Mouse (Mus musculus) embryo, embryonic 10.5 days (tissue): Measurements from ENCODE around the gene Gatad2a.

ENCODE experiments used
- DNase-seq: peaks from one replicate; pipeline ENCODE4 v3.0.0-alpha.2; 2015; ENCODE audit warnings: low spot score

The Gatad2a gene

GRCm38 (mm10) chr8:69937466-69937865, 58.7 kb downstream of the Gatad2a start:
- DNase-seq, result no peak

DNA sequence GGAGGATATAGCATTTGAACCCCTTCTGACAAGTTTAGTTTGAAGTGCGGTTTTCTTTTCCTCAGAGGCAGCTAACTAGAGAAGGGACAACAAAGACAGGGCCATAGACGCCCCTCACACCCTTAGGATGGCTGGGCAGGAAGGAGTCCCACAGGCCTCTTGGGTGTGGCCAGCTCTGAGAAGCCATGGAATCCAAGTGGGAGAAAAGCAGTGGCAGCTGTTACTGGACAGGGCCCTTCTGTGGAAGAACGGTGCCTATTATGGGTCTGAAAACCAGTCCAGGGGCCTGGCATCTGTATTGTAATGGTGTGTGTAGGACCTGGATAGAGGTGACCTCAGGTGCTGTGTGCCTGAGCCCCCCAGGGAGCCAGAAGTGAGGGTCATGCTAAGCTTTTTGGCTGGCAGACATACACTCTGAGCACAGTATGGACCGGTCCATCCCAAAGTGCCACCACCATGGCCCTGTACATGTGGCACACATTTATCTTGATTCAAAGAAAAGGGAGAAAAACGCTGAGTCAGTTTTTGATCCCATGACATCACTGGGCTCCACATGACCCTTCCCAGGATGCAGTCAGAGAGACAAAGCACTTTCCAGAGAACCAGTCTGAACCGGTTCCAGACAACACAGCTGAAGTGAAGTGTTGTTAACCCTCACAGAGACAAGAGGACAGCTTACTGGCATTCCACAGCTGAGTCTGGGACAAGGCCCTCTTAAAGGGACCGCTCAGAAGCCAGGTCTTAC, 60.0 kb downstream of the Gatad2a start:
- DNase-seq, result peak; percentile 76

DNA sequence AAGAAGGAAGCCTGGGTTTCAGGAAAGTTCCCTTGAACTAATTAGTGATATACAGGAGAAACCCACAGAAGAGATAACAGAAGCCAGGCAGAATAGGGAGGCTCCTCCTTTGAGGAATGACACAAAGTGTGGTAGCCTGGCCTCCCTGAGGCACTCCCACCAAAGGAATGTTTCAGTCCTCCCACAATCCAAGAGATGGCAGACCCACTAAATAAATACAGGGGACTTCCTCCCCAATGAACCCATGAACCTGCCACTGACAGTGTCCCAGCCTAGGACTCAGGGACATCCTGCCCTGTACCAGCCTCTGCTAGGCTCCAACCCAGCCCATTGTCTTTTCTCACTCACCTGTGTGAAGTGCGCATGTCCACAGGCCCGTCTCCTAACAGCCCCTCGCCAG, 60.8 kb downstream of the Gatad2a start:
- DNase-seq, result no peak

DNA sequence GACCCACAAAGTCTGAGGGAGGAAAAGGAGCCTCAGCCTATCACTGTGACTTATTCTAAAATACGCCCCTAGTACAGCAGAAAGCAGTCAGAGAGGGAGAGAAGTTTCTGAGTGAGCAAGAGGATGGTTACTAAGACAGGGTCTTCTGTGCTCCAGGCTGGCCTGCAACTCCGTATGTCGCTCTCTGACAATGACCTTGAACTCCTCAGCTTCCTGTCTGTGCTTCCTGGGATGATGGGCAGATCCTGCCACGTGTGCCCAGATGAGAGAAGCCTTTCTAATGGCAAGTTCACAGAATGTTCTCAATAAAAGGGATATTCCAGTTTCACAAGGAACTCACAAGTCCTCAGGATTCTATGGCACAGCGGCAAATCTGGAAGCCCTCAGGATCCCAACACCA, 61.6 kb downstream of the Gatad2a start:
- no peak for DNase-seq

GRCm38 (mm10) chr8:69933811-69934210, 62.4 kb downstream of the Gatad2a start:
- no peak for DNase-seq

DNA sequence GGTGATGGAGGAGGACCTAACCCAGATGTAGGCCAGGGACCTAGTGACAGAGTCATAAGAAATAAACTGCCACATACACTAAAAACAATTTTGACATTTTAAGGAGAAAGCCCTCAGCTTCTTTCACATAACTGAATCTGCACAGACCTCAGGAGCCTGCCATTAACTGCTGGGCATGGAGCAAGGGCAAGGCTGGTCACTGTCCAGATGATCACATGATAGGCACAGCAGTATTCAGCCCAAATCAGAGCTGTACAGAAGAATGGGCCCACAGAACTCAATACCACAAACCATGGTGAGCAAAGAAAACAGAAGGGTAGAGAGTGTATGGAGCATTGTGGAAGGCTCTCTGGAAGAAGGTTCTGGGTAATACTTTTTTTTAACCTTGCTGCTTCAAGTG, 69.3 kb downstream of the Gatad2a start:
- DNase-seq, result no peak

GRCm38 (mm10) chr8:69923986-69924385, 72.2 kb downstream of the Gatad2a start:
- no peak for DNase-seq

GRCm38 (mm10) chr8:69921141-69921540, 75.0 kb downstream of the Gatad2a start:
- DNase-seq, result no peak

GRCm38 (mm10) chr8:69919876-69920662, 76.1 kb downstream of the Gatad2a start:
- peak; percentile 88 for DNase-seq

- DNase-seq, result peak; percentile 90
Measured at GRCm38 (mm10) chr8:69919010-69919409, 77.2 kb downstream of the Gatad2a start.

DNA sequence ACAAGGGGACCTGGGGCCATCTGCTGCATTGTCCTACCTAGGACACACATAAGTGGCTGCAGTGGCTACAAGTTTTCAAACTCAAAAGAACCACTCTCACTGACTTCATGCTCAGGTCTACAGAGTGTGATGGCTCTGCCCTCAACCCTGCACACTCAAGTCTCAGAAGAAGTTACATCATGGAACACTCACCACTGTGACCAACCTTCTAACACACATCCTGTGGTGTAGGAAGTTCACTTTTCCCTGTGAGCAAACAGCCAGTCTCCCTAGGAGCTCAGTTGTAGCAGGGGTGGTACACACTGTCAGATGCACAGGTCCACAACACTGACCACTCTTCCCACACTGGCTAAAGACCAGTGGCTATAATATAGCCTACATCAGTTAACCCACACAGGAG, 77.7 kb downstream of the Gatad2a start:
- no peak for DNase-seq

- DNase-seq, result peak; percentile 49
Measured at GRCm38 (mm10) chr8:69915748-69916147, 80.4 kb downstream of the Gatad2a start.

DNA sequence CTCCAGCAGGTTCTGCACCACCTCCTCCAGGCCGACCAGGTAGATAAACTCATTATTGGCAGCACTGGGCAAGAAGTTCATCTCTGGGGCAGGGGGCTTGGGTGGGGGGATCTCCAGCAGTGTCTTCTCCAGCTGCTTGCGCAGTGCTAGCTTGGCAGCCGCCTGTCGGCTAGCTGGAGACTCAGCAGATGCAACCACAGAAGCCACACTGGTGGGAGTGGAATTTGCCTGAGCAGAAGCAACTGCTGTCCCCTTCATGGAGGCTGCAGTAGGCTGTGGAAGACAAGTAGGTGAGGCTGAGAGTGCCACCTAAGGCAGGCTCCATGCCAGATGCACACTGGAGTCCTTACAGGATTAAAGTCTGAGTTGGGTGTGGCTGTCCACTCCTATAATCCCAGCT, 81.7 kb downstream of the Gatad2a start:
- DNase-seq, result no peak

DNA sequence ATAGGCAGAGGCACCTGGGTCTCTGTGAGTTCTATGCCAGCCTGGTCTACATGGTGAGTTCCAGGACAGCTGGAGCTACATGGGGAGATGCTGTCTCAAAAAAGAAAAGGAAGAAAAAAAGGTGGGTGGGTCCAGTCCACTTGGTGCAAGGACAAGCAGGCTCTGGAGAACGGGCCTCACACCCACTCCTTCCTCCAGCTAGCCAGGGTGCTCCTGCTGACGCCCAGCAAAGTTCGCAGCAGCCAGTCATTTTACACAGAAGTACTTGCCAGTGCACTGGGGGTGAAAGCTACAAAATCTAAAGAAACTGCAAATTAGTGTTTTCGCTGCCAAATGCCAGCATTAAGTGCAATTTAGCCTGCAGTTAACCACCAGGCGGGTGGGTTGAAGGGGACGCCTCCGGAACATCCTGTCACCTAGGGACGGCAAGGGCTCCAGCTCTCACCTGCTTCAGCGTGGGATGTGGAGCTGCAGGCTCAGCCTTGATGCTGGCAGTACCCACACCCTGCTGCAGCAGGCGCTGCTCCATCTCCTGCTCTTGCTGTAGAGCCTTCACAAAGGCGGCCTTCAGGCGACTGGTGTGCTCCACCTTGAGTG, 83.6 kb downstream of the Gatad2a start:
- DNase-seq, result no peak

DNA sequence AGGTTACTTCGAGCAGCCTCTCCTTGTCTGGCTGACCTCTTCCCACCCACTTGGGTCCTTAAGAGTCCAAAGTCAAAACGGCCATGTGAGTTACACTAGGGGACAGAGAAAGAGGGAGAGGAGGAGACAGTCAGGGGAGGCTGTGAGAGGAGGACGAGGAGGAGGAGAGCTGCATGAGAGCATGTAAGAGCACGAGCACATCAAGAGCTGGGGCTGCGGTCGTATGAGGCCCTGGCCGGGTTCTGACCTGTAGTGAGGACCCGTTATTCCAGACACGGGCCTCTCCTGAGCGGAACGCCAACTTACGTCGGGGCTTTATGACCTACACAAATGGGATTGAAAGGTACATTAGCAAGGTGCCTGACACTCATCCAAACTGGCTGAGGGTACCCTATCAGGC, 84.3 kb downstream of the Gatad2a start:
- no peak for DNase-seq

GRCm38 (mm10) chr8:69907106-69907505, 89.1 kb downstream of the Gatad2a start:
- DNase-seq, result no peak

DNA sequence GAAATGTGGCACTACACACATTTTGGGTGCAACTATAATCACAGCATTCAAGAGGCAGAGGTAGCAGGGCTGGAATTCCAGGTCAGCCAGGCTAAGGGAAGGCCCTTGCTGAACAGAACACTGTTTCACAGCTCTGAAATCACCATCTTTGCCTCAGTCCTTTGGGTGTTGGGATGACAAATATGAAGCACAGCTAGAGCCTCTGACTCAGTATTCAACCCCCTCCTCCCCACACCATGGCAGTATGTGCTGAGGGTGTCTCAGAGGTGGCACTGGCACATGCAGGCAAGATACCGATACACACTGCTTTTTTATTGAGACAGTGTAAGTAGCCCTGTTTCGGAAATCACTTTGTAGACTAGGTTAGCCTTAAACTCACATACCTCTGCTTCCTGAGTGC, 89.9 kb downstream of the Gatad2a start:
- no peak for DNase-seq

- no peak for DNase-seq
Measured at GRCm38 (mm10) chr8:69904096-69904495, 92.1 kb downstream of the Gatad2a start.

- peak; percentile 100 for DNase-seq
Measured at GRCm38 (mm10) chr8:69903063-69903542, 93.1 kb downstream of the Gatad2a start.

DNA sequence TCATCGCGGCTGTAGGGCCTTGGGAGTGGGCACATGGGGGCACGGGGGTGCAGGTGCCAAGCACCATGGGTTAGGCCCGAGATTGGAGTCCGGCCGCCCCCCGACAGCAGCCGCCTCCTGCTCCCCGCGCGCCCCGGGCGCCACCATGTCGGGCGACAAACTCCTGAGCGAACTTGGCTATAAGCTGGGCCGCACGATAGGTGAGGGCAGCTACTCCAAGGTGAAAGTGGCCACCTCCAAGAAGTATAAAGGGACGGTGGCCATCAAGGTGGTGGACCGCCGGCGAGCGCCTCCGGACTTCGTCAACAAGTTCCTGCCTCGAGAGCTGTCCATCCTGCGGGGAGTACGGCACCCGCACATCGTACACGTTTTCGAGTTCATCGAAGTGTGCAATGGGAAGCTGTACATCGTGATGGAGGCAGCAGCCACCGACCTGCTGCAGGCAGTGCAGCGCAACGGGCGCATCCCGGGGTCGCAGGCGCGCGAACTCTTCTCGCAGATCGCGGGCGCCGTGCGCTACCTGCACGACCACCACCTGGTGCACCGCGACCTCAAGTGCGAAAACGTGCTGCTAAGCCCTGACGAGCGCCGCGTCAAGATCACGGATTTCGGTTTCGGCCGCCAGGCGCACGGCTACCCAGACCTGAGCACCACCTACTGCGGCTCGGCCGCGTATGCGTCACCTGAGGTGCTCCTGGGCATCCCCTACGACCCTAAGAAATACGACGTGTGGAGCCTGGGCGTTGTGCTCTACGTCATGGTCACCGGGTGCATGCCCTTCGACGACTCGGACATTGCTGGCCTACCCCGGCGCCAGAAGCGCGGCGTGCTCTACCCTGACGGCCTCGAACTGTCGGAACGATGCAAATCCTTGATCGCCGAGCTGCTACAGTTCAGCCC, 93.8 kb downstream of the Gatad2a start, which contains the start of the genes Tssk6, Ndufa13 and Yjefn3:
Gene Tssk6, plus strand, starts transcription at position 22 of the 900 bp plus-strand sequence.
Gene Ndufa13, minus strand, starts transcription at position 396 of the 900 bp plus-strand sequence.
Gene Yjefn3, minus strand, starts transcription at position 550 of the 900 bp plus-strand sequence.
- DNase-seq, result no peak

DNA sequence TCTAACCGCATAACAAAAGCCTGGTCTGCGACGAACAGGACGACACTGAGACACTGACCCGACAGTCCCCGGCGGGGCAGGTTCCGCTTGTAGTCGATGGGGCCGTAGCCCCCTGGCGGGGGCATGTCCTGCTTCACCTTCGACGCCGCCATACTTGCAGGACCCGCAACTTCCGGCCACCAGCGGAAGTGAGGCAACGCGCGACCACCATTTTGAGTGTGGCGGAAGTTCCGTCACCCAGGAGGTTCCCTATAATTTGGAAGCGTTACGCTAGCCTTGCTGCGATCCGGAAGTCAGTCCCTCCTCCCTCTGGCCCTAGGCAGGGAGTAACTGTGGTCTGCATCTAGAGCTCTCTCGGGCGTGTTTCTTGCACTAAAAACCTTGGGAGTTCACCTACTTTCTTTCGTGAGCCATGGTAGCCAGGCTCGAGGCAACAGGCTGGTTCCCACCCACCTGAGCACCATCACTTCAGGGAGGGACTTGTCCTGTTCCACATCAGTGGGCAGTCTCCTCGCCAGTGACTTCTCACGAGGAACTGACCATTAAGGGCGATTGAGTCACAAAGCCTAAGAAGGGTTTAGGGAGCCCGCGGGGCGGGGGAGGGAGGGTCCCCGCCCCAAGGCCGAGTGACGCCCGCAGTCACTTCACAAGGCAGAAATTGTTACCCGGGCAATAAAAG, 94.6 kb downstream of the Gatad2a start:
- DNase-seq, result peak; percentile 97
